Mouse (Mus musculus) frontal cortex, postnatal 25 days (tissue): Measurements from ENCODE around the gene Lcn12.

ENCODE experiments used
- DNase-seq, 2 experiments: peaks; one replicate each; pipeline ENCODE4 v3.0.0; 2022; ENCODE audit warnings: low spot score in 2 of 2

The Lcn12 gene

DNA sequence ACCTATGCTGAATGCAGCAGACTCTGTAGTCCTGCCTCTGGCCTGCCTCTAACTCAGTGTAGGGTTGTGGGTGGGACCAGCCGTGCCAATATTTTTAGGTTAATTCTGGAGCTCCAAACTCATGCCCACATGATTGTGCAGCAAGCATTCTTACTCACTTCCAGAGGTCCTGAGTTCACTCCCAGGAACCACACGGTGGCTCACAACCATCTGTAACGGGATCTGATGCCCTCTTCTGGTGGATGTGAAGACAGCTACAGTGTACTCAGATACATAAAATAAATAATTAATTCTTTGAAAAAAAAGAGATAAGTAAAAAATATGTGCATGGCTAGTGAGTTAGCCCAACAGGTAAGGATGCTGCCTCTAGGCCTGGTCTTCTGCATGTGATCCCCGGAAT is 2.8 kb upstream of the Lcn12 start:
- DNase-seq = no peak

DNA sequence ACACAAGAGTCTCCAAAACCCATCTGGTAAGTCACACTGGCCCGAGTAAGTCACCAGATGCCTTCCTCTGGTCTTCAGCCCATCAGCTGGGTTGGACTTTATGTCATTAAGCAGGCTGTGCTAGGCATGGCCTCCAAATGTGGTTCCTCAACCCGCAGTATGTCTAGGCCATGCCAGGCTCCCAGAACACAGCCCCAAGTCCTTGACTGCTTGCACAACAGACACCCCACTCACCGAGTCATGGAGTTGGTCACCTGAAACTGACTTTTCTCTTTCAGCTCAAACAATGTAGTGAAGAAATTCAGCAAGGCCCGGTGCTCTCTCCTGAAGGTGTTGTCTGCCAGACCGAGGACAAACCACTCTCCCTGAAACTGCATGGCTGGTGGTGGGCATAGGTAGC is 723 bp downstream of the Lcn12 start:
- DNase-seq = no peak

DNA sequence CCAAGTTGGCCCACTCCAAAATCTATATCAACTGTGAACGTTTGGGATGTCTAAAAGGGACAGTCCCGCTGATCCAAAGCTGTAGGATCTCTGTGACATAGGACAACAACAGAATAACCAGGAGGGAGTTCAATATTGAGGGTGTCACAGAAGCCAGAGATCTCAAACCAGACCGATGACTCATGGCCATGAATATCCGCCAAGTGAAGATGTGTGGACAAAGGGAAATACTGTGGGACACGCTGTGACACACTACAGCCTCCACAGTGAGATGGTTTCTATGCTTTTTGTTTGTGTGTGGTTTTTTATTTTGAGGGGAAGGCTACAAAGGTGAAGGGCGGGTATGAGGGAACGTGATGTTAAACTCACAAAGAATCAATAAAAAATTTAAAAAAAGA is 5.0 kb downstream of the Lcn12 start:
- no peak for DNase-seq

DNA sequence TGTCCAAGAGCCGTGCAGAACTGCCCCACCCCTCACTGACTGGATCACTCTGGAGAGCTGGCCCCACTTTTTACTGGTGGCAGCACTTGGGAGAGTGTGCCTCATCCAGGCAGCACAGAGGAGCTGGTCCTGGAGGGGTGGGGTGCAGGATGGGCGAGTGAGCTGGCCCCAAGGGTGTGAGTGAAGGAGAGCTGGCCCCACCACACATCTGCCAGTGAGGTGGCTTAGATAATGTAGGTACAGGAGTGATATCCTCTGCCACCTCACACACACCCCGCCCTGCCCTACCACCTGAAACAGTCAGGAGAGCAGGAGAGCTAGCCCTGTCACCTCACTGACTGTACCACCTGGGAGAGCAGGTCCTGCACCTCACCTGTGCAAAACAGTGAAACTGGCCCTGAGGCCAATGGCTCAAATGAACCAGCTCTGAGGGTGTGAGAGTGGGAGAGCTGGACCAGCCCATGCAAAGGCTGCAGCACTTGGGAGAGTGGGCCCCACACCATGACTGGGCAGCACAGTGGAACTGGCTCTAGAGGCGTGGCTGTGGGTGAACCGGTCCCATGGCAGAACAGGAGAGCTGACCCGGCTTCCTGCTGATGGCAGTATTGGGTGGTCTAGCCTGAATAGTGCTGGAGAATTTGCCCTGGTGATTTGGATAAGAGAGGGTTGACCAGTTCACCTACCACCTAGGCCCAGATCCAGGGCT is 5.6 kb downstream of the Lcn12 start:
- no peak for DNase-seq

DNA sequence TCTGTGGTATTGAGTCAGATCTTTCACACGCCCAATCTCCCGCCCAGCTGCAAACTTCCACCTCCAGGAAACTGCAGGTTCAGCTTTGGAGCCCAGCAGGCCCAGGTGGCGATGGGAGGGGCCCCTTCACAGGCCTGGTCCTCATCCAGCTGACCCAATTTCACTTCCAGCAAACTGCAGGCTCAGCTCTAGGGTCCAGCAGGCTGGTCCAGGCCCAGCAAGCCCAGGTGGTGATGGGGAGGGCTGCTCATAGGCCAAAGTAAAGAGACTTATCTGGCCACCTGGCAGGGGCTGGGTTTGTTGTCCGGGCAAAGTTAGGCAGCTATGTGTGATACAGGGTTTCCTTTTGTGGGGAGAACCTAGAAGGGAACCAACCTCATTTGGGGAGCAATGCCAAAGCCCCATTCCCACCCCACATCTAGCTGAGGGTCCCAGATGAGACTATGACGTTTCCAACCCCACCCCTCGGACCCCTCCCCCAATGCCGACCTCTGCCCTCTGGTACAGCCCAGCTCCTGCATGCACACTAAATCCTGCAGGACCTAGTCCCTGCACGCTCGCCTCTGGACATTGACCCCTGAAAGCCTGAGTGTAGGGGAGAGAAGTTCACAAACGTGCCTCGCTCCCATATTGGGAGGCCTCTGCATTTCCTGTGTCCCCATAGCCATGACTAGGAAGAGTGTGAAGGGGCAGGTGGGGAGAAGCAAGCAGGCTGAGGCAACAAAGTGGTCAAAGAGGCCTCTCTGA is 8.6 kb downstream of the Lcn12 start:
- DNase-seq = no peak

DNA sequence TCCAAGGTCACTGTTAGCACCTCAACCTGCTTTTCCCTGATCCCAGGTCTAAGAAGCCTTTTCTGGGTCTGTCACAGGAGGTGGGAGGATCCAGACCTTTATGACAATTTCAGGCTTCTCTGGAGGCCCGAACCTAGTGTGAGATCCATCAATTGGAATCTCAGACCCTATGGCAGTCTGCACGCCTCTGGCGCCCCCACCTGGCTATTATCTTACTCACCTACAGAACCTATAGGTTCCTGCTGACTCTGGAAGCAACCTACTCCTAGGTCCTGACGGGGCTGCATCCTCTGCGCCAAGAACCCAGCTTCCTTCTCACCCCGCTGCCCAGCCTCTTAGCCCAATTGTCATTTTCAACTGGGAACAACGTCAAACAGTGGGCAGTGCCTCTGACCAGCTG is 10.7 kb downstream of the Lcn12 start:
- DNase-seq = no peak

DNA sequence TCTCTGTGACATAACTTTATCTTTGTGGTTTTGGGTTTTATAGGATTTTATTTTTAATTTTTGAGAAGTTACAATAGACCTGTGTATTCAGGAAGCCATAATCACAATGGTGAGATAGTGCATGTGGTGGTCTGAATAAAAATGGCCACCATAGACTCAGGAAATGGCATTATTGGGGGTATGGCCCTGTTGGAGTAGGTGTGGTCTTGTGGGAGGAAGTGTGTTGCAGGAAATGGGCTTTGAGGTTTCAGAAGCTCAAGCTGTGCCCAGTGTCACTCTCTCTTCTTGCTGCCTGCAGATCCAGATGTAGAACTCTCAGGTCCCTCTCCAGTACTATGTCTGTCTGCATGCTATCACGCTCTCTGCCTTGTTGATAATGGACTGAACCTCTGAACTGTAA is 13.2 kb downstream of the Lcn12 start:
- no peak for DNase-seq

DNA sequence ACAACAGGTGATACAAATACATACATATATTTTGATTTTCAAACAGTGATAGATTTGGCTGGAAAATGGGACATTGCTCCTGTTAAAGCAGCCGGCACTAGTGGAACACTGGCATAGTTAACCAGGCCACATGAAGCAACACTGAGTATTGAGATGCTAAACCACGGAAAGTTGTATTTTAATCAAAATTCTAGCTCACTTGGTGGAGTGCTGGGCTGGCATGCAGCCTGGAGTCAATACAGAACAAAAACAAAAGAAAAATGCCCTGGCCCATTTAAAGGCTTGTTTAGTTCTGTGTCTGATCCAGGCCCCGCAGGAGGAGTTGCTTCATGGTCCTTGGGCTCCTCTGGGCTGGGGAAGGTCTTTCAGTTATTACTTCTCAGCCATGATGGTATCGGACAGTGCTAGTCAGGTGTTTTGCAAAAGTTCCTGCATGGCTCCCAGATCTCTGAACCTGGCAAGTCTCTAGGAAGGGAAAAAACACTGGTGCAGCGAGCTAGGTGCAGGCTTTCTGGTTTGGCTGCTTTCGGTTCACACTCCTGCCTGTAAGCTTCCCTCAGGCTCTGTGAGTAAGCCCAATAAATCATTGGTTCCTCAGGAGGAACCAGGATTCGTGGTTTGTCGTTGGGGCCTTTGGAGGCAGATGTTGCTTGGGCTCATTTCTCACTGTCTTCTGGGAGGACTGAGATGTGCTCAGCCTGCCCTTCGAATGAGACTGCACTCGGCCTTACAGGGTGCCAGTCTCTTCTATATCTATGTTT is 14.0 kb downstream of the Lcn12 start:
- DNase-seq = no peak

DNA sequence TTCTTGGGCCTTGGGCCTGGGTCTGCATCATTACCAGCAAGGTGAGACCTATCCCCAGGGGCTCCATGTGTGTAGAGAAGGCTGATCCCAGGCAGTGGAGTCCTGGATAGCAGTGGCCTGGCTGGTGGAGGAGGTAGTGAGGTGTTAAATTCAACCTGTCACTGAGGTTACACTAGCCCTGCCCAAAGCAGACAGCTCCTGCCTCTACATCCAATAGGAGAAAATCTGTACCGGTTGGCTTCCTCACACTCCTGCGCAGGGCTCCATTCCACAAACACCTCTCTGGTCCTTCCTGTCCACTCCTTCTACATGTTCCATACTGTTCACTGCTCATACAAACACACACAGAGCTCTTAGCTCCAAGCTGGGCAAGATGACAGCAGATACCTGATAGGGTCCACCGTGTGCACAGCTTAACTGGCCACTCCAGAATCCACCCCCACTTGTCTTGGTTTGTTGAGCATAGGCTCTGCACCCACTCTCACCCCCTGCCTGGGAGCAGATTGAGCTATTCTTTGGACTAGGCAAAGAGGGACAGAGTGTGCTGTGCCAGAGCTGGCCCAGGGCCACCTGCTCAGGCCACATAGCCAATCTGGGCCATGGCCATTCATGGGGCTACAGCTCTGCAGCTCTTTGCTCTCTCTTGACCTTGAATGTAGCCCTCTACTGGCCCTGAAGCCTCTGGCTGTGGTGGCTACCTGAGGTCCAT is 15.6 kb downstream of the Lcn12 start:
- no peak for DNase-seq

DNA sequence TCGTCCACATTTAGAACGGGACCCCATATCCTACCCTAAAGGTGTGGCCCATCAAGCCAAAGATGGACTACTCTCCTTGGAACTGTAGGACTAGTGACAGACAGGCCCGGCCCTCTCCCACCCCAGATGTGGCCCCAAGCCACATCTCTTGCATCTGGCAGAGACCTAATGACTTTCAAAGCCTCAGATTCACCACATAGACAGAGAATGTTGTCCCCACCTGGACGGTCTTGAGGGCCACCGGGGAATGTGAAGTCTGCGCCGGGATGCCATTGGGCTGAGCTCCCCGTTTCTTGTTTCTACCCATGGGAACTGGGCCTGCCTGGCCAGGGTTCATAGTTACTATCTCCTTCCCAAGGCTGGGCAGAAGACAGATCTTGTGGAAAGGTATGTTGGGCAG is 16.2 kb downstream of the Lcn12 start:
- no peak for DNase-seq

DNA sequence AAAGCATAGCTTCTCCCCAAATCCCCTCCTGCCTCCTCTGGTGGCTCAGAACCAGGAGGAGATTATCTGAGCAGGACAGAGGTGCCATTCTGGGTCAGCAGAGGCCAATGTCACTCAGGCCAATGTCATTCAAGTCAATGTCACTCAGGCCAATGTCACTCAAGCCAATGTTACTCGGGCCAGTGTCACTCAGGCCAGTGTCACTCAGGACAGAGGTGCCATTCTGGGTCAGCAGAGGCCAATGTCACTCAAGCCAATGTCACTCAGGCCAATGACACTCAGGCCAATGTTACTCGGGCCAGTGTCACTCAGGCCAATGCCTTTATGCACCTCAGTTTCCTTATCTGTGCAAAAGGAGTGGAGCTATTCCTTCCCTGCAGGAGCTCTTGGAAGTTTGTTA is 21.2 kb downstream of the Lcn12 start:
- no peak for DNase-seq

DNA sequence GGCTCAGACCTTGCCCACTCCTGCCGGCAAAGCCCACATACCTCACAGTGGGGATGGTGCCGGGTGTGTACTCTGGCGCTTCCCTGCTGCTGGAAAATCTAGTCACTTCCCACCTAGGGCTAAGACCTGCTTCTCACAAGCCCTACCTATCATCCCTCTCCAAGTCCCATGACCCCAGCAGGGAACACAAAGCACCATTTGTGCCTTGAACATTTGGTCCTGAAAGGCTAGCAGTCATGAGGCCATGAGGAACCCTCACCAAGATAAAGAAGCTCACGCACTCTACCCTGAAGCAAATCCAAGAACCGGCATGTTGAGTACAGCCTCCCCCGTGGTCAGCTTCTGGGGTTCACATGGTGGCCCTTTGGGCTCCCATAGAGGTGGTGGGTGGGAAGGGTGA is 23.7 kb downstream of the Lcn12 start, which contains the start of gene Ptgds:
Ptgds (minus strand) TSS at position 78 of the 400 bp plus-strand sequence.
- DNase-seq = no peak

DNA sequence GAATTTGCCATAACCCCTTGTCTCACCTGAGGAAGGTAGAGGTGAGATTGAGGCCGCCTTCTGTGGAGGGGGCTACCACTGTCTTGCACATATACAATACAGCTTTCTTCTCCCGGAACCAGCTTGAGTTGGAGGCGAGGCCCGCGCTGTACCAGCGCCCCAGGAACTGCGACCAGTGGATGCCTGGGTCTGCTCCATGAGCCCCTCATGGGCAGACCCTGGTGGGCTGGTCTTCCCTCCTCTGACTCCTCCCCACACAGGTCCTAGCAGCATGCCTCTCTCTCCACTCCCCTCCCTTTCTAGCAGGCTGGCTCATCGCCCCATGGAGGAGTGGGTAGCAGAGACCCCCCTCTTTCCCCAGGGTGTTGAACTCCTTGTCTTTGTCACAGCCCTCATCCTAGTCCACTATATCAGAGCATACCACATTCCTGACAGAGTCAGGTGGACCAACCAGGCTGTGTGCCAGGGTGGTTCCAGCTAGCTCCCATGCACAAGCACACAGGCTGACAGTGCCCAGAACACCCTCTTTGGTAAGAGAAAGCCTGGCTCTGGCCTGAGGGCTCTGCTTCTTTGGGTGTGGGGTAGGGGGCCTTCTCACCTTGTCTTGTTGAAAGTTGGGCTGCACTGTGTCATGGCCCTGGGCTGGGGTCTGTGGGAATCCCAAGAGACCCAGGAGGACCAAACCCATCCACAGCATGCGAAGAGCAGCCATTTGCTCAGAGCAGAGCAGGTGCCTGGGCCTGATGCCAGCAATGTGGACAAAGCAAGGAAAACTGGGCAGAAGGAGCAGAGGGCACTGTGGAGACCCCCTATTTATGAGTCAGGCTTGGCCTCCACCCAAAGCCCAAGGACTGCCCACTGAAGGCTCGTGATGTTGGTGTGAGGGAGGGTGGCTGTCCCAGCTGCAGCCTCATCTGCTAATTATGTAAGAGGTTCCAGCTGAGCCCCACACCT is 24.5 kb downstream of the Lcn12 start:
- no peak for DNase-seq

DNA sequence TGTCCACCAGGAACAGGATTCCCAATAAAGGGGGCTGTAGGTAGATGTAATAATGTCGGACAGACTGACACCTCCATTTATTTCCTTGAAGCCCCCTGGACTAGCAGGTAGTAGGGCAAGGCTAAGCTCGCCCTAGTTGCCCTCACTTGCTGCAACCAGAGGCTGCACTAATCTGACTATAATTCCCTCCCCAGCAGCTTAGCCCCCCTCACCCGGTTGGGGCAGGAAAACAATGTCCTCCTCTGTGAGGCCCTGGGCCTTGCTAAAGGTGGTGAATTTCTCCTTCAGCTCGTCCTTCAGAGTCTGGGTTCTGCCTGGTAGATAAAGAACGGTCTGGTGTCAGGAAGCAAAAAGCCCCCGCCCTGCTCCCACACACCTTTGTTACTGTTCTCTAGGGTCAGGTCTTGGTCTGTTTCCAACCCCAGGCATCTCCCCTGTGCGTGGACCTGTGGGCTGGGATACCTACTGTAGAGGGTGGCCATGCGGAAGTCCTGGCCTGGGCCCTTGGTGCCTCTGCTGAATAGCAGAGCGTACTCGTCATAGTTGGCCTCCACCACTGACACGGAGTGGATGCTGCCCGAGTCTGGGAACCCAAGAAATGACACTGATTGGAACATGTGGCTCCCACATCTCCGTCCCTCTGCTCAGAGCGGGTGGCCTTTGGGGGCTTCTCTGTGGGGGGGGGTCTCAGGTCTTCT is 26.0 kb downstream of the Lcn12 start:
- DNase-seq = no peak

DNA sequence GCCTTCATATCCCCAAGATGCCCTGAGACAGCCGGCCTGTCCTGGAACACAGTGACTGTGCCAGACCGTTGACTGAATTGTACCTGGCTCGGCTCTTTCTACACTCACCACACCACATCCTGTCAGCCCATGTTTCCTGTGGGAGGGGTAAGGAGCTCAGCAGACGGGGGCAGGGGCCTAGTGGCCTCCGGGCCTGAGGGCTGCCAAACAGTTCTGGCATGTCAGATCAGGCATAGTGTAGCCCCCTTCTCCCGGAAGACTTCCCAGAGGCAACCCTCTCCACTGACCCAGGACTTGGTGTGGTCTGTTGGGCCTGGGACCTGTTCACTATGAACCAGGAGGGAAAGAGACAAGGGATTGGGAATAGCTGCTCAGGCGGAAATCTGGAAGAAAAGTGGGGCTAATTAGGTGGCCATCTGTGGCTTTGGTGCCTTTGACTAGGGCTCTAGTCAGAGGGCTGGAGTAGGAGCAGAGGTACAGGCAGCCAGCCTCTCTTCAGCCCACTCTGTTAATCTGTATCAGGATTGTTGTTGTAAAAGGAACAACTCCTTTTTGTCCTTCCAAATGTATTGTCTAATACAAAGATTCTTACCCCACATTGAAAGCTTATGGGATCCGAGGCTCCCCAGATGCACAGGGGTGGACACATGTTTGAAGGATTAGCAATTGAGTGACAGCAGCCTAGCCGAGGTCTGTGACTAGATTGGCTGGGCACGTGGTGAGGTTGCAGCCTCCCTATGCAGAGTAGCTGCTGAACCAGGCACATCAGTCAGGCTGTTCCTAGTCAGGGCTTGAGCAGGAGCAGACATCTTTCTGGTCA is 27.7 kb downstream of the Lcn12 start:
- DNase-seq = no peak

DNA sequence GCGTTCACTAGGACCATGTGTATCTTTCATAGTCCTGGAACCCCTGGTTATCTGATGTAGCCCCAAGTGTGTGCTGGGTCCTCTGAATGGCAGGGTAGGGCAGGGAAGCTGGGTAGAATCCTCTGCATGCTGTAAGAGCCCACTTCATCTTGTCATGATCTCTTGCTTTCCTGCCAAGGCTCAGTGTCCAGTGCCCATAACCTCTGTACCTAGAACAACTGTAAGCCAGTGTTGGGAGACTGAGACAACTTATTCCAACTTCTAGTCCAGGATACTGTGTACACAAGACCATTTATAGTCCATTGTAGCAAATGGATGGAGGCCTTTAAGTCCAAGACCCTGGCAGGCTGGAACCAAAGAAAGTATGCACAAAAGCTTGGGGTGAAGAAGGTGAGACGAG is 28.5 kb downstream of the Lcn12 start:
- no peak for DNase-seq

DNA sequence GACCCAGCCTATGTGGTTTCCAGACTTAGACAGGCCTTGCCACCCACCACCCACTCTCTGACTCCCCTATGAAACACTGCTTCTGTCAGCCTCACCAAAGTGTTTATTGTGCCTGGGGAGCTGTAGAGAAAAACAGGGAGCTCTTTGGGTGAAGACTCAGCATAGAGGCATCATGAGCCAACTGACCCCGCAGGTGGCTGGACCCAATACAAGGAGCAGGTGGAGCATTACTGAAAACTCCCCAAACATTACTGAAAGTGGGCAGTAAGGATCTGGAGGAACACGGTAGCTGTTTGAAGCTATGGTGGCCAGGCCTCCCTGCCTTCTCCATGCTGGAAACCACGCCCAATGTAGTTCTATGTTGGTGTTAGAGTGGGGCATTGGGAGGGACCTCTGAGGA is 30.1 kb downstream of the Lcn12 start:
- no peak for DNase-seq

DNA sequence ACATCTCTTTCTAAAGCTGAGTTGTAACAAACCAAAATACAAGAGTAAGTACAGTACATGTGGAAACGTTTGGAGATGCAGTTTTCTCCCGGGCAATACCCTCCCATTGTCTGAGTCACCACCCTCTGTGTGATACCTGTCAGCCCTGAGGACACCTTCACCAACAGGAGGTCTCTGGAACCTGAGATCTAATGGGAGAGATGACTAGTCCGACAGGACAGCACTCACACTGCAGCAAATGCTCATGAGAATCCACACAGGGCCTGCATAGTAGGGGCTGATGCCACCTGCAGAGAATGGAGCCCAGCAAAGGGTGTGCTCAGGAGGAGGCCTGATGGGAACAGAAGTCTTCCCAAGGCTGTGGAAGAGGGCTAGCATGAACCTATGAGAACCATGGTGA is 32.3 kb downstream of the Lcn12 start:
- DNase-seq = no peak

DNA sequence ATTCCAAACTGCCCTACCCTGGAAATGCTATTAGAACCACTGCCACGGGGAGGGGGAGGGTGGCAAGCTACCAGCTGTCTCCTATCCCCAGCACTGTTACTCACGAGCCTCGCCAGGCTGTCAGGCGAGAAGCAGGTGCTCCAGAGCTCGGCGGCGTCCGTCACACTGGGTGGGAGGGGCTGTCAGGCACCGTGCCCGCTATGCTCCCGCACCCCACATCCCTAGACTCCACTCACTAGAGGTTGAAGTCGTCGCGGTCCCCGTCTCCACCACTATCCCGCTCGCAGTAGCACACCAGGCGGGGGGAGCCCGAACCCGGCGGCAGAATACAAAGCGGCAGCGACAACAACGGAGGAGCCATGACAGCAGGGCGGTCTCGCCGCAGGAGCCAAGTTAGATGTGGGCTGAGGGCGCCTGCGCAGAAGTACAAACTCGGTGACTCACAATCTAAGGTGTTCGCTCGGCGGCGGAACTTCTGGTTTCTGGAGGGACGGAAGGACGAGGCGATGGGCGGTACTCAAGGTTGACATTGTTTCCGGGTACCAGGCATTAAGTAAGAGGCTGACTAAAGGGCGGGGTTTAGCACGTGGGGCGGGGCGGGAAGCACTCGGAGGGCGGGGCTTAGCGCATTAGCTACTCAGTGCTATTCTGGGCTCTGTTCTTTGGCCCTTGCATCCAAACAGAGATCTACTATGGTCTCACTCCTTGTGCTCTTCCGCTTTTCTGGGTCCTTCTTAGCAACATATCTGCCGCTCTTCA is 33.0 kb downstream of the Lcn12 start, which contains the start of gene Paxx:
Paxx (minus strand) TSS at position 544 of the 759 bp plus-strand sequence.
- DNase-seq = peak; percentile 83 to 91
